Mouse (Mus musculus) olfactory bulb, adult 2 months (tissue): ENCODE results near the gene Fut1.

Experiments used
- CTCF ChIP-seq: fragments of 200-500 bp; IDR thresholded peaks from 2 replicates; pipeline ENCODE4 v1.5.1; 2012; ENCODE audit warnings: low read depth, mild to moderate bottlenecking, low read length, moderate library complexity; ENCODE audit not compliant: insufficient read depth
- POLR2A ChIP-seq: fragments of 200-500 bp; IDR thresholded peaks from 2 replicates; pipeline ENCODE4 v1.6.1; 2012; ENCODE audit warnings: mild to moderate bottlenecking, low read depth, low read length, moderate library complexity; ENCODE audit not compliant: insufficient read depth

DNA sequence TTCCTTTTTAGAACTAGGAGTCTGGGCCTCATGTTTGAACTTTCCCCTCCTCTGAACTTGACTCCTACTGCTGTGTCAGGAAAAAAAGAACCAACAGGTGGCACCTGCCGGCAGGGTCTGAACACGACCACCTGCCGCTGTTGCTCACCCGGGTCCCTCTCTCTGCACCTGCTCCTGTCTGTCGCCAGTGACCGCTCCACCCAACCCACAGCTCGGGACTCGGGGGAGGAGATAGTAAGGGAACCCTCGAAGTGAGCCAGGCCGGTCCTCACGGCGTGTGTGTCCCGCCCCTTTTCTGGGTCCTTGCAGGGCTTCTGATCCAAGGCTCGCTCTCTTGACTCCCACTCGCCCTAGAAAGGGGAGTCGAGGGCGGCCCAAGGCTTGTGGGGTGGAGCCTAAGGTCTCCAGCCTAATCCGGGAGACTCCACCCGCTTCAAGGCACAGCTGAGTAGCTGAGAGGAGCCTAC lies 22.5 kb downstream of the Fut1 start, which contains the start of gene Mamstr:
- TF ChIP-seq CTCF (no peak), POLR2A (no peak)
